Mouse (Mus musculus) CD4-positive helper T cell, adult 2 months (primary cell): ENCODE data around the gene Ephx1.
"Not testable (repeated sequence)": the region's sequence is repeated elsewhere in the genome, so short reads cannot be mapped to it uniquely, and the experiment has no call there.

Source experiments
- DNase-seq: peaks from one replicate; pipeline ENCODE4 v3.0.0-alpha.2; 2012; ENCODE audit warnings: low read depth, missing footprints, low spot score

Gene Ephx1

DNA sequence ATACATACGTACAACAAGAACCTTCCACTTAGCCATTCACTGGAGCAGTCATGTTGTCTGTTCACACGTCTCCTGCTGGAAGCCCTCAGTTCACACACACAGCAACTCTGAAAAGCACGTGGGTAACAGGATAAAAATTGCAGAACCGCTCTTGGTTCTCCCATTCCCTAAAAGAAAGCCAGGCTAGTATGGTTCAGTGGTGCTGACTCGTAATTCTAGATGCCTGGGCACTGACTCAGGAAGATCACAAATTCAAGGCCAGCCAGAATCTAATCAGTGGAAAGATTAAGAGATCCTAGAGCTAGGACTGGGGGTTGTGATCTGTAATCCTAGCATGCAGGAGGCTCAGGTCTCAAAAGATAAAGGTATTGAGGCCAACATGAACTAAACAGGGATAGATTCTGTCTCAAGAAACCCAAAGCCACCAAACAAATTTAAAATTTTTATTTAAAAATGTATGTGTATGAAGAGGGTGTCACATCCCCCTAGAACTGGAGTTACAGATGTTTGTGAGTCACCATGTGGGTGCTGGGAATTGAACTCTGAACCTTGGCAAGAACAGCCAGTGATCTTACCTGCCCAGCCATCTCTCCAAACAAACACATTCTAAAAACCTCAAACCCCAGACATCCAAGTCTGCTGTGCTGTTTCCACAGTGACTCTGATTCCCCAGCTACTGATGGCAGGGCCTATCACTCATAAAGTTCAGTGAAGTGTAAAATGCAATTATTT, at the start of gene Ephx1:
Ephx1 (minus strand) TSS at position 149 of the 732 bp plus-strand sequence.
- DNase-seq, result no peak

DNA sequence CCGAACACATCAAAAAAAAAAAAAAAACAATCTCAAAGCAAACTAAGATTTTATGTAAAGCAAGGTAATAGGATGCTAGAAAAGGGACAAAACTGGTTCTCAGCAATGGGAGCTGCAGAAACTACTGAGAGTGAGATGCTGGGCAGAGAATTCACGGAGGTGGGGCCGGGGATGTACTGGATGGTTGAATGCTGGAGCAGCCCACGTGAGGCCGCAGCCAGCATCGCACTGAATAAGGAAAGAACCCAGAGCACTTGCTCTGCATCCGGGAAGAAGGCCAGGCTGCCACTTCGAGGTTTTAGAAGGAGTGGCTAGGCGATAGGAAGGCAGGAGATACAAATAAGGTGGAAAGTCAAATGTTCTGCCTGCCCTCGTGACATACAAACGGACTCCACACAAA, 49.0 kb upstream of the Ephx1 start:
- no peak for DNase-seq

DNA sequence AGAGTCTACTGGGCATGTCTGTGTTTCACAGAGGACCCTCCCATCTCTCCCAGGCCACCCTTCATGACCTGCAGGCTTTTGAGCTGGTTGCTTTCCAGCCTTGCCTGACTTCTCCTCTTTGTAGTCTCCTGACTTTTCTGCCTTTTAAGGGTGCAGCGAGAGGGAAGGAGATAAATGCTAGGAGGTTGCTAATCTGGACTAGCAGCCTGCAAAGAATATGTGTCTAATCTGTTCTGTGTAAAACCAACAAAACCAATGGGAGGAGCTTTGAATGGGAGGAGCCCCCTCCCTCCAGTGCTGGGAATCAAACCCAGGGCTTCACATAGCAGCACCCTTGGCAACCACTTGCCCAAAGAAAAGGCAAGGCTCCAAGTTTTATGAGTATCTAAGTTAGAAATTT, 47.6 kb upstream of the Ephx1 start:
- no peak for DNase-seq

DNA sequence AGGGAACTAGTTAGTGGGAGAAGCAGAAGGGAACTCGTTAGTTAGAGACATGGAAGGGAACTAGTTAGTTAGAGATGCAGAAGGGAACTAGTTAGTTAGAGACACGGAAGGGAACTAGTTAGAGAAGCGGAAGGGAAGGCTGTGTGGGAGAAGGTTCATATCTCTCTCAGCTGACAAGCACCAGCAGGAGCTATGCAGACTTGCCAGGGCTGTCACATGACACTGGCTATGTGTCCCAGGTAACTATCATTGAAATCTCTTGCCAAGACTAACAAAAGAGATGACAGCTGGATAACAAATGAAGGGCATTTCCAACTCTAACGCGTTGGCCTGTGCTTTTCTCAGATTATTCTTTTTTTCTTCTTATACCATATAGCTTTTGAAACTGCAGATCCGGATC, 43.9 kb upstream of the Ephx1 start:
- DNase-seq, result no peak

DNA sequence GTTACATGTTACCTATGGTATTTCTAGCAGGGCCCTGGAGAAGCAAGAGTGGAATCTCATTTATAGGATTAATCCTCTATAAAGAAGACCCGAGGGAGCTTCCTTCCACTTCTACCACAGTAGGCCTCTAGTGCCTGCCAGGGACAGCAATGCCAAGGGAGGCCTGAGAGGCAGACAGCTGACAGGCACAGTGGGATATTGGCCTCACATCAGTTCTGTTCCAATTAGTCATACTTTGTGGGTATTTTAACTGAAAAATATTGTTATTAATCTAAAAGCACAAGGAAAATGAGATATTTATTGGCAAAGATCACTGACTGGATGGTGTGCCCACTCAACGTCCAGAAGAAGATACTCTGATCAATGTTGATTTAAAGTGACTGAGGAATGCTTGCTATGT, 43.3 kb upstream of the Ephx1 start:
- no peak for DNase-seq

DNA sequence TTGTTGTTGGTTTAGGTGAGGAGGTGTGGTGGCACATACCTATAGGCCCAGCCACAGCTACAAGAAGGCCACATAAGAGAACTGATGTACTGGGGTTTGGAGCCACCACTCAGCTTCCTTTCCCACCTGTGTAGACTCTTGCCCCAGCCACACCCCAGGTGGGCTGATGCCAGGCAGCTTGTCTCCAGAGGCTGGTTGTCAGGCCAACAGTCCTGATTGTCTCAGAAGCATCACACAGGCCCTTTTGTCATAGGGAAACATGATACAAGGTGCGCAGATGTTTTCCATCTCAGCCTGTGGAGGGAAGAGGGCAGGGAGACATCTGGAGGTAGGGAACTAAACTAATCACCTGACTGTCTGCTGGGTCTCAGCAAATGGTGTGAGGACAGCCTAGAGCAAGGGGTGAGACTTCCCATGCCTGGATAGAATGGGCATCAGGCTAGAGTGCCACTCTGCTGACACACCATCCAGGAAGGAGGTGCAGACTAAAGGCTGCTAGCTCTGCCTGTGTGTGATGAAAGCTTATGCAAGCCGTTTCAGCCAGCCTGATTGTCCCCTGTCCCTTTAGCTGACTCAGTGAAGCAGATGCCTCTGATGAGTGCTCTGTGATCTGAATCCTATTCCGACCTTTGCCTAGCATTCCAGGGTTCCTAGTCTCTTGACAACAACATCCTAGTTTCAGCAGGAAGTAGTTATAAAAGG, 41.2 kb upstream of the Ephx1 start:
- no peak for DNase-seq

DNA sequence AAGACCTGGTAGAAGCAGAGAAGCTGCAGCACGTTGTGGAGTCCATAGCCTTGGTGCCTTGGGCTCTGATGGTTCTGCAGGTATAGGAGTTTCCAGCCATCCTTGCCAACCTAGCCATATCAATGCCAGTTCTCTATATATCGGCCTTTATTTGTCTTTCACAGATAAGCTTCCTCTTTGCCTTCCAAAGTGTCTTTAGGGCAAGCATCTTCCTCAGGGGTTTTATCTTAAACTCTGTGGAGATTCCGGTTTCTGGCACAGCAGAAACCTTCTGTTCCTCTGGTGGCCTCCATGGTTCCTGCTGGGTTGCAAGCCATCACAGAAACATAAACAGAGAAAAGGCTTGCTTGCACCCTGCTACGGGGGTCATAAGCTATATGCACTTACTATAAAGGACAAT, 32.2 kb upstream of the Ephx1 start:
- no peak for DNase-seq

DNA sequence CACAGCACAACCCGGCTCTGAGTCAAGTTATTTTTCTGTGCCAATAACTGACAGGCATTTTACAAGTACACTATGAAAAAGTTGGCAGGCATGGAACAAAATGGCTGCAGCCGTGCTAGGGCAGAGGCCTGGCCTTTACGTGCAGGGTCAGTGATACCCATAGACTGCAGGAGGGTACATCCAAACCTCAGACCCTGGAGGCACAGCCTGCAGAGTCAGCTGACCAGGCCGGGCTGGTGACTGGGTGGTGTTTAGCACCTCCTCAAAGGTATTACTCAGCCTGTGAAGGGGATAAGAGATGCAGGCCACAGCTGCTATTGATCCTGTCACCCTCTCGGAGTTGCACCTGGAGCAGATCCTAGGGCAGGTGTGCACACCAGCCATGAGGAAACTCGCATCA, 30.2 kb upstream of the Ephx1 start, which contains the start of gene 9130409I23Rik:
9130409I23Rik (plus strand) TSS at position 301 of the 400 bp plus-strand sequence.
- no peak for DNase-seq

DNA sequence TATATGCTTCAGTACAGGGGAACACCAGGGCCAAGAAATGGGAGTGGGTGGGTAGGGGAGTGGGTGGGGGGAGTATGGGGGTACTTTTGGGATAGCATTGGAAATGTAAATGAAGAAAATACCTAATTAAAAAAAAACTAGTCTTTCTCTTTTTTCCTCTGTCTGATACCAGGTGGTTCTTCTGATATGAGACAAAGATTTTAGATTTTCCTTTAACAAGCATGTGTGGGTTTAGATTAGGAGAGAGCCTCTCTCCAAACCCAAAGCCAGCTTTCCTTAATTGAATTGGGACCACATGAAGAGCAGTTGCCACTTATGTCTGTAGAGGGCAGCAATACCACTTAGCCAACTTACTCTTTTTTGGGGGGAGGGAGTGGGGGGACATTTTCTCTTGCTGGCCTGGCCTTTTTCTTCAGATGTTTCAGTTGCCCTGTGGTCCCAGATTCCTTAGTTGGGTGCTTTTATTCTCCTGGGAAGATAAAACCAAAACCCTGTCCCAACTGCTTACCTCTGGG, 28.7 kb upstream of the Ephx1 start:
- DNase-seq, result no peak

DNA sequence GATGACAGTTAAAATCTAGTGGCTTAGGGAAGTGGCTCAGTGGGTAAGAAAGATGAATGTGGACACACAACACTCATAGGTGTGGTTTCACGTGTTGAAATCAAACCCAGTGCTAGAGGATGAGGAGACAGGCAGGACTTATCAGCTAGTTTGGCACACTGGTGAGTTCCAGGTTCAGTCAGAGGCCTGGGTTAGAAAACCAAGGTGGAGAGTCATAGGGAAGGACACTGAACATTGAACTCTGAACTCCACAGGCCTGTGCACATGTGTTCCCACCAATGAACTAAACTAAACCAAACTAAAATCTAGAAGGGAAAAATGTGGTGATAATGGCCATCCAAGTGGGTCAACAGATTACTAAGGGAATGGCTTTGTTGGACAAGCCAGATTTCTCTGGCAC, 26.8 kb upstream of the Ephx1 start:
- no peak for DNase-seq

DNA sequence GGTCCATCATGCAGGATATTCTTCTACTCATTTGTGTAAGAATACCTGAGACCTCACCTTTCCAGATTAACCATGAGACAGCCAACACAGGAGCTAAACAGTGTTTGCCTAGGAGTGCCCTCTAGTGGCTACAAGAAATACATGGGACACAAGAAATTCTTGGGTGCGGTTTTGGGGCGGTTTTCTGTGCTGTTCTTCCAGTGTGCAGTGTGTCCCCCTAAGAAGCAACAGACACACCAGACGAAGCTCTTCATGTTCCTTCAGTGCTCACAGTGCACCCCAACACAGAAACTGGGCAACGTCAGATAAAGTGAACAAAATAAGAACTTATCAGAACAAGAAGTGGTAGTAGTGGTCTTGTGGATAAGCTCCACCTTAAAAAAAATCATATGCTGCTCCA, 18.9 kb upstream of the Ephx1 start:
- peak; percentile 59 for DNase-seq

DNA sequence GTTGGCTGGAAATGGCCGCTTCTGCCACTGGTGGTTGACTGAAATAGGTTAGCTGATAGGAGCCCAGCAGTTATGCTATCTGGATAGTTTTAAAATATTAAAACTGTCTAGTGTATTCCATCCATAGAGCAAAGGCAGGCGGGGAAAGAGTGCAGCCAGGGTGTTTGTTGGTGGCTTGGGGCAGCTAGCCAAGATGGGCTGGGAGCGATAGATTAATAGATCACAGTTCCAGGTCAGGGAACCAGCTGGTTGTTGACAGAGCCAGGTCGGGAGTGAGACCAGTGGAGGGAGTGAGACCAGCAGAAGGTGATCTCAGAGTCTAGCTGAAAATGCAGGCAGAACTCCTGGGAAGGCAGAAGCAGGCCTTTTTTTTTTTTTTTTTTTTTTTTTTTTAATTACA, 16.9 kb upstream of the Ephx1 start:
- no peak for DNase-seq

DNA sequence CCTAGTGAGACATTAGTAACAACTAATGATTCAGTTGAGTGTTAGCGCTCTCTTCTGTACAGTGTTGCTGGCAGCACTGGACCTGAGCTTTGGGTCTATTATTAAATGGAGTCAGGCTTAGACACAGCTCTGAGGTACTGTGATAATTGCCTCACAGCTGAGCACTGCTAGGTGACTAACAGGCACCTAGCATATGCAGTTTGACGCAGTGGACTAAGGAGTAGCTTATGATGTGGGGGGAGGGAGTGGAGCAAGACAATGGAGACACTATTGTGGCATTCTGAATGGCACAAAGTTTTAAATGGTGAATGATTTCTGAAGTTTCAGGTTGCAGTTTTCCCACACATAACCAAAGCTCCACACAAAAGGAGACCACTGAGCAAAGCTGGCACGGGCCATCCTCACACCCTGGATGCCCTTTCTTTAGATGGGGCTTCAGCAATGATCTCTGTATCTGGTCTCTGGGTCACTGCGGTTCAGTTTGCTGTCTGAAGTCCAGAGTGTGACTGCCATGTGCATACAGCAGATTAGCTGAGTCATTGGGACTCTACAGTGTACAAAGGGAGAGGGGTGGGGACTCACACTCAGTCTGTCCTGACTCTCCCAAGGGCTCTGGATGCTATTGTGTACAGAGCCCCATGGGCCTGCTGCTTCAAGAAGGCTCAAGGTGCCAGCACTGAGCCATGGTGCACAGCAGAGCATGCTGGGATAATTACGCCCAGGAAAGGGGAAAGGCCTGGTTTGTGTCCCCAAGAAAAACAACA, 14.5 kb upstream of the Ephx1 start:
- DNase-seq, result not testable (repeated sequence)

DNA sequence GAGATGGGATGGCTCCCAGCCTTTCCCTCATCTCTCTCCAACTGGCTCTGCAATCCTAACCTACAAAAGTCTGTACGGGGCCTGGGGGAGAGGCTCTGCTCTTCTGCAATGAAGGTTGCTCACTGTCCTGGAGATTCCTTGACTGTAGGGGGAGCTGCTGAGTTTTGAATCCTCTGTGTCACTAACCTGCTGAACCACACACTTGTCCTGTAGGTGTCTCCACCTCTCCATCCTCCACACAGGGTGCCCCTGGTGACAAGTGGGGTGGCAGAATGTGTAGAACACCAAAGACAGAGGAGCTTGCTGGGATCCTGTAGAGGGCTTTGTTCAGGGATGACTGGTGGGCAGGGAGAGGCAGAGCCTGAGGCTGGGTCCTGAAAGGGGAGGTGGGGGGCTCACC, 1.6 kb upstream of the Ephx1 start:
- peak; percentile 86 for DNase-seq

DNA sequence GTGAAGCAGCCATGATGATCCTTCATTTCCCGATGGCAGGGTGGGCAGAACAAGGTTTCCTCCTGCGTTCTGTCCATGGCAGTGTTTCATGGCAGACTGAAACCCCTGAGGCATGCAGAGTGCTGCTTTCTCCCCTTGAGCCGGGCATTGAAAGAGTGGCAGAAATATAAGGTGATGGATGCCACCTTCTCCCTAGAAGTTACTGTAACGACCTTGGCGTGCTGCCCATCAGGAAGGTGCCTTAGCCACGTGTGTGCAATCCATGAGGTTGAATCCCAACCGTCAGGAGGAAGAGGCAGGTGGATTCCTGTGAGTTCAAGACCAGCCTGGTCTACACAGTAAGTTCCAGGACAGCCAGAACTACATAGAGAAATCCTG, 773 bp upstream of the Ephx1 start:
- DNase-seq, result no peak

DNA sequence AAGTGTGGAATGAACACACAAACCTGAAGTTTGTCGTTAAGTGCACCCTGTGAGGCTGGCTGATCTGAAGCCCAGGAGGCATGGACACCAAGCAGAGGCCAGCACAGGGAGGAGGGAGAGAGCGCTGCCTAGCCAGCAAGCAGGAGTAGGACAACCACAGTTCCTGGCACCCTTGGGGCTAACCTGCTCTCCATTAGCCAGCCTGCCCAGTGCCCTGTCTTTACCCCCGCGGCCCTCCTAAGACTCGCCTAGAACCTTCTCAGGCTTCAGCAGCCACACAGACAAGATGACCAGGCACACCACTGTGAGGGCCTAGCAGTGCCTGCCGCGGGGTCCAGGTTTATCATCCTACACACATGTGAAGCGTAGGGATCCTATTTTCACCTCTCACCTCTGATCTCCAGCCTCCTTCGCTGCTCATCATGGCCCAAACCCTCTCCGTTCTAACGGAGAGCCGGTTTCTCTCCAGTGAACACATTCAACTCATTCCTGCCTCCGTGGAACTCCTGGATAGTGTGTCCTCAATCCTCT, 2.7 kb downstream of the Ephx1 start:
- DNase-seq, result no peak

DNA sequence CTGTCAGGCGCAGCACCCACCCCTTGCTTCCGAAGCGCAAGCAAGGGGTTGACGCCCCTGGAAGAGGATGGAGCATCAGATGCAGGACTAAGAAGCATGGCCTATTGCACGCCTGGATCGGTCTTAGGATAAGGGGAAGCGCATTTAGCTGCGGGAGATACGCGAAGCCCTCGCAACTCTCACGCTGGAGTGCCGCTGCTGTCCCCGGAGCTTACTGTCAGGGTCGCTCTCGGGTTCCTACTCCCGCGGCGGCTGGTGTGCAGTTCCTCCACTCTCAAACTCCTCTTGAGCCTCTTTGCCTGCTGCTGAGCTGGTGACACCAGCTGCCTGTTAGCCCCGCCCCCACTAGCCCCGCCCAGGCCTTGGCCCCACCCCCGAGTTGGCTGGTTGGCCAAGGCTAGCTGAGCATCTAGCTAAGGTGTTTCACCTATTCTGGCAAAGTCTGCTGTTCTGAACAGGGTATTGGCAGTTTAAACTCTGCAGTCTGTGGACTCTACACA, 3.4 kb downstream of the Ephx1 start:
- peak; percentile 88 for DNase-seq

DNA sequence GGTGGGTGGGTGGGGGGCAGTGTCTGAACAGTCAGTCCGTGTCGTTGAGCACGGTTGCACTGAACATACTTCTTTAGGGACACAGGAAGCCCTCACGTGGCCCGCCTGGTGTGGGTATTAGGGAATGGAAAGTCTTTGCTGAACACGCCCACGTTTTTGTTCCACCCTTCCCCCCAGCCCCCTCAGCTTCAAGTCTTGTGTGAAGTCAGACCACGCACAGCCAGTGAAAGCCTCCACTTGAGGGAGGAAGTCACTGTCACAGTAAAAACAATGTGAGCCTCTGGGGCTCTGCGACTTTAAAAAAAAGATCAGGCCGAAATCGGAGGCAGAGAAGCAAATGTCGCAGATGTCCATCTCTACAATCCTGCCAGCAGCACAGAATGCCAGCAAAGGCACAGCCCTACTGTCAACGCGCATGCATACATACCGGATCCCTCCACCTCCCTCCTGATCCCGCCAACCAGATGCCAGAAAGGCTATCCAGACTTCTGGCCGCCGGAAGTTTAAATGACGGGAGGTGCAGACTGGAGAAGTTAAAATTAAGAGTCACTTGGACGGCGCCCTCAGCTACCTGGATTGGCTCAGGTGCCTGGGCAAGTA, 4.1 kb downstream of the Ephx1 start:
- DNase-seq, result peak; percentile 89

DNA sequence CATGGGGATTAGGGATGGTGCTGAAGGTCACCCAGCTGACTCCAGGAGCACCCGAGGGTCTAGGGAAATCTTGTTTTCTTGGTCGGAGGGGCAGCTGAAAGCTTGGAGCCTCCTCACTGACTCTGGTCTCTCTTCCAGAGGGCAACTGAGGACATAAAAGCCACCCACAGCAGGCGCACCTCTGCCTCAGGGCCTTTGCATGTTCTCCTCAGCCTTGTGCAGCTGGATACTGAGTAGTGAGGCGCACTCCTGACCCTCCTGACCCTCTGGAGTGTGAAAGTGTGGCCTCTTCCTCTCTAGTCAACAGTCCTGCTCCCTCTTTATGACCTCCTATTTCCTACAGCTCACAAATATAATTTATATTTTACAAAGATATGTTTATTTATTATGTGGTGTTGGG, 4.7 kb downstream of the Ephx1 start:
- DNase-seq, result no peak

DNA sequence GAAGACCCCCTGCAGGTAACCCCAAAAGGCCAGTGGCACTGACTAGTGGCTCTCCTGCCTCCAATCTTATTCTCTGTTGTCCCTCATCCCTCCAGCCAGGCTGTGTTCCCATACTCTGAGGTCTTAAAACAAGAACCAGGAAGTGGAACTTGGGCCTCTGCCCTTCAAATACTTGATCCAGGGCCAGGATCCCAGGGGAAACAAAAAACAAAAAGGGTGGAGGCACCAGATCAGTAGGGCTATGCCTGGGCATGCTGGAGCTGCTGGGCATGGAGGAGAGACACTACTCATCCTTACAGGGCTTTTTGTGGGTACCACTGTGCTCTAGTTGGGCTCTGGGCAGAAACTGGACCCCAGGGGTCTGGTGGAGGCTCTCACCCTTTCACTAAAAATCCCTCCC, 5.1 kb downstream of the Ephx1 start:
- DNase-seq, result no peak

DNA sequence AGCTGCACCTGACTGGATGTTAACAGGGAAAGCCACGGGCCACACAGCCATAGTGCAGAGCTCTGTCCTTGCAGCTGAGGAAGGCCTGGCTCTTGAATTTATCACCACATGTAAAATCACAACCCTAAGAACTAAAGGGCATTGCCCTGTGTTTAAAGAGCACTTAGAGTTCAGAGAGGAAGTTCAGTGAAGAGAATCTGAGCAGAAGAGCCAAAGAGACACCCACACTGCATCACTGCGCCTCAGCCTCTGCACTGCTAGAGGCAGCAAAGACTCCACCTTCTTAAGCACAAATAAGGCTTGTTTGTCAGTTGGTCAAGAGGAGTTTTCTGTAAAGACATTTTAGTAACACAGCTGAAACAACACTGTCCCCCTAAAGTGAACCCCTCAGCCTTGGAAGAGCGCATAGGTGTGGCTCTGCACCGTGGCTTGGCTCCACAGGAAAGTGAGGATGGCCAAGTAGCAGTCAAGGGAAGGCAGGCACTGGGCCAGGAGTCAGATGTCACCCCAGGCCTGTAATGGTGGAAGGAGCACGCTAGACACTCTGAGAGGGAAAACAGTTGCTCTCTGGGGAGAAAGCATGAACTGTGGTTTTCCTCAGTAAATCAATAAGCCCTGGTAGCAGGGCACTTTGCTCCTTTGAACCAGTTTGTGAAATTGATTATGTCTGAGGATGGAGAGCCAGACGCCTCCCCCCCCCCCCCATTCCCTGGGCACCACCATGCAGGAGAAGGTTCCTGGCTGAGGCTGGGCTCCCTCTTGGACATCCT, 5.8 kb downstream of the Ephx1 start:
- peak; percentile 36 for DNase-seq
